Mouse (Mus musculus): ENCODE data around the gene Nav2. TPM values are rescaled to one million over a fixed set of nuclear protein-coding genes. Genes with fewer than 3 reads are reported as not detected.
A peak's percentile ranks its signal among the peaks of the same experiment; 100 is the strongest.

Gene Nav2
- polyA plus RNA-seq, 1 experiment from 2014 or later = 22.4 TPM

DNA sequence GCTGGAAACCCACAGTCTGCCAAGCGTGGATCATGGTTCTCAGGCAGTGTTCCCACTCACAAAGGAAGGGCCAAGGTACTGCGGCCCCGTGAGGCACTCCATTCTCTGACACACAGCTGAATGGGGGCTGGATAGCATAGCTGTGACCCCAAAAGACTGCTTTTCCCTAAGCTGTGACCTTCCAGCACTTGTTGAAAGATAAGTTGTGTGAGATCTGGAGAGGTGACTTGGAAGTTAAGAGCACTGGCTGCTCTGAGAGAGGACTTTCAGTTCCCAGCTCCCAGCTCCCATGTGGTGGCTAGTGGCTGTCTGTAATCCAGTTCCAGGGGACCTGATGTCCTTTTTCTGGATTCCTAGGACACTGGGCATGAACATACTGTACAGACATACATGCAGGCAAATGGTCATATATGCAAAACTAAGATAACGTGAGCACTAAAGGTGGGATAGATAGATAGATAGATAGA is 588.9 kb downstream of the Nav2 start:
- Histone ChIP-seq H3K9ac (replicated peaks; ENCODE audit: low read depth) (no peak overlapping the region), H3K36me3 (ENCODE audit: insufficient read depth, low read length) (no peaks in the 10 kb centered on the region), H3K4me1 (ENCODE audit: insufficient read depth, low read depth, low read length) (0 out of 2 replicates have a peak, but pooled peaks cover 3% of the 10 kb centered on the region), H3K27me3 (replicated peaks; ENCODE audit: insufficient read depth, low read length) (no peaks in the 10 kb centered on the region), H3K4me2 (replicated peaks; ENCODE audit: low read depth, low read length) (no peak overlapping the region), H3K9me3 (ENCODE audit: low read length) (no peaks in the 10 kb centered on the region), H3K4me3 (ENCODE audit: low read depth, low read length) (no peak overlapping the region), H3K27ac (ENCODE audit: low read length) (0 out of 2 replicates have a peak overlapping the region, but pooled peaks have one; percentile 69)
- no peak for TF ChIP-seq EP300 (IDR thresholded peaks at IDR 0.05)
- no peak for TF ChIP-seq CTCF (IDR thresholded peaks at IDR 0.05)
- WGBS = 47% methylated on average over 4 of the region's 4 CpGs
- ATAC-seq = no peak
- DNase-seq (ENCODE audit: low spot score) = no peak

GRCm38 (mm10) chr7:49499598-49499997 is 591.1 kb downstream of the Nav2 start:
- Histone ChIP-seq H3K36me3 (ENCODE audit: insufficient read depth, low read length) (no peaks in the 10 kb centered on the region), H3K27ac (ENCODE audit: low read length) (no peak overlapping the region), H3K4me3 (ENCODE audit: low read depth, low read length) (no peak overlapping the region), H3K9me3 (ENCODE audit: low read length) (no peaks in the 10 kb centered on the region), H3K4me1 (ENCODE audit: insufficient read depth, low read depth, low read length) (0 out of 2 replicates have a peak, but pooled peaks cover 3% of the 10 kb centered on the region), H3K27me3 (replicated peaks; ENCODE audit: insufficient read depth, low read length) (no peaks in the 10 kb centered on the region), H3K9ac (replicated peaks; ENCODE audit: low read depth) (no peak overlapping the region), H3K4me2 (replicated peaks; ENCODE audit: low read depth, low read length) (no peak overlapping the region)
- no peak for TF ChIP-seq EP300 (IDR thresholded peaks at IDR 0.05)
- TF ChIP-seq CTCF (IDR thresholded peaks at IDR 0.05) = no peak
- DNase-seq (ENCODE audit: low spot score) = no peak
- over 99% methylated on average over 6 of the region's 6 CpGs for WGBS
- ATAC-seq = no peak

- TF ChIP-seq CTCF (IDR thresholded peaks at IDR 0.05) (no peak), EP300 (IDR thresholded peaks at IDR 0.05) (no peak)
- Histone ChIP-seq H3K27ac (ENCODE audit: low read length) (no peak overlapping the region), H3K36me3 (ENCODE audit: insufficient read depth, low read length) (no peaks in the 10 kb centered on the region), H3K27me3 (replicated peaks; ENCODE audit: insufficient read depth, low read length) (no peaks in the 10 kb centered on the region), H3K4me3 (ENCODE audit: low read depth, low read length) (no peak overlapping the region), H3K9ac (replicated peaks; ENCODE audit: low read depth) (no peak overlapping the region), H3K4me1 (ENCODE audit: insufficient read depth, low read depth, low read length) (0 out of 2 replicates have a peak, but pooled peaks cover 3% of the 10 kb centered on the region), H3K4me2 (replicated peaks; ENCODE audit: low read depth, low read length) (no peak overlapping the region), H3K9me3 (ENCODE audit: low read length) (no peaks in the 10 kb centered on the region)
- 94% methylated on average over 5 of the region's 5 CpGs for whole genome bisulfite sequencing
- DNase-seq (ENCODE audit: low spot score) (no peak), ATAC-seq (no peak)
Observed at GRCm38 (mm10) chr7:49500916-49501315, 592.4 kb downstream of the Nav2 start.

DNA sequence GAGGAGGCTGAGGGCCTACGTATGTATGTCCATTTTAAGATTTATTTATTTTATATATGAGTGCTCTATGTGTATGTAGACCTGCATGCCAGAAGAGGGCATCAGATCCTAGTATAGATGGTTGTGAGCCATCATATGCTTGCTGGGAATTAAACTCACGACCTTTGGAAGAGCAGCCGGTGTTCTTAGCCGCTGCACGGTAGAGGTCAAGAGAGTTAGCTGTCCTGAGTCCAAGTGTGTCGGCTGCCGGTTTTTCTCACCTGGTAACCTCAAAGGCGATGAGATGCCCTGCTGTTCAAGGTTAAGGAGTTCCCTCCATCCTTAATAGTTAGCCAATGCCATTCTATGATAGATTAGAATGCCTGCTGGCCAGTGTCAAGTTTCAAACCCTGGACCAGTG is 594.9 kb downstream of the Nav2 start:
- 53% methylated on average over 8 of the region's 8 CpGs for WGBS
- Histone ChIP-seq H3K9ac (replicated peaks; ENCODE audit: low read depth) (no peak overlapping the region), H3K4me3 (ENCODE audit: low read depth, low read length) (no peak overlapping the region), H3K27me3 (replicated peaks; ENCODE audit: insufficient read depth, low read length) (no peaks in the 10 kb centered on the region), H3K36me3 (ENCODE audit: insufficient read depth, low read length) (no peaks in the 10 kb centered on the region), H3K4me1 (ENCODE audit: insufficient read depth, low read depth, low read length) (no peaks in the 10 kb centered on the region), H3K27ac (ENCODE audit: low read length) (no peak overlapping the region), H3K9me3 (ENCODE audit: low read length) (no peaks in the 10 kb centered on the region), H3K4me2 (replicated peaks; ENCODE audit: low read depth, low read length) (no peak overlapping the region)
- ATAC-seq (no peak), DNase-seq (ENCODE audit: low spot score) (no peak)
- TF ChIP-seq EP300 (IDR thresholded peaks at IDR 0.05) (no peak), CTCF (IDR thresholded peaks at IDR 0.05) (peak; percentile 24; the same call in 1 of the 2 replicates)

DNA sequence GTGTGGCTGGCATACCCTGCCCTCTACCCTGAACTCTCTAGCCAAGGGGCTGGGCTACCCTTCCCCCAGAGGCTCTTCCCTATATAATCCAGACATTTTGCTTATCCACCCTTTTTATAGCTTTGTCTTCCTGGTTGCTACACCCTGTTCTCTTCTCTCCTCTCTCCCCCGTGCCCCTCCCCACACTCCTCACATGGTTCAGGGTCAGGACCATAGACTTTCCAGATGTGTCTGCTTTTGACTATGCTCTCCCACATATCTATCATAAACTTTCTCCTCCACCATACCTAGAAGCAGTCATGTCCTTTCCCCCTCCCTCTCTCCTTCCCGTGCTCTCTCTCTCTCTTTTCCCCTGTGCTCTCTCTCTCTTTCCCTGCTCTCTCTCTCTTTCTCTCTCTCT is 595.4 kb downstream of the Nav2 start:
- no peak overlapping the region for H3K27ac ChIP-seq (ENCODE audit: low read length)
- TF ChIP-seq CTCF (IDR thresholded peaks at IDR 0.05) = no peak
- no peak for TF ChIP-seq EP300 (IDR thresholded peaks at IDR 0.05)
- ATAC-seq (no peak), DNase-seq (ENCODE audit: low spot score) (no peak)
- no peaks in the 10 kb centered on the region for H3K36me3 ChIP-seq (ENCODE audit: insufficient read depth, low read length)
- no peak overlapping the region for H3K9ac ChIP-seq (replicated peaks; ENCODE audit: low read depth)
- no peaks in the 10 kb centered on the region for H3K9me3 ChIP-seq (ENCODE audit: low read length)
- no peaks in the 10 kb centered on the region for H3K4me1 ChIP-seq (ENCODE audit: insufficient read depth, low read depth, low read length)
- H3K27me3 ChIP-seq (replicated peaks; ENCODE audit: insufficient read depth, low read length) = no peaks in the 10 kb centered on the region
- no peak overlapping the region for H3K4me2 ChIP-seq (replicated peaks; ENCODE audit: low read depth, low read length)
- H3K4me3 ChIP-seq (ENCODE audit: low read depth, low read length) = no peak overlapping the region
- WGBS = 50% methylated on average over 2 of the region's 2 CpGs

DNA sequence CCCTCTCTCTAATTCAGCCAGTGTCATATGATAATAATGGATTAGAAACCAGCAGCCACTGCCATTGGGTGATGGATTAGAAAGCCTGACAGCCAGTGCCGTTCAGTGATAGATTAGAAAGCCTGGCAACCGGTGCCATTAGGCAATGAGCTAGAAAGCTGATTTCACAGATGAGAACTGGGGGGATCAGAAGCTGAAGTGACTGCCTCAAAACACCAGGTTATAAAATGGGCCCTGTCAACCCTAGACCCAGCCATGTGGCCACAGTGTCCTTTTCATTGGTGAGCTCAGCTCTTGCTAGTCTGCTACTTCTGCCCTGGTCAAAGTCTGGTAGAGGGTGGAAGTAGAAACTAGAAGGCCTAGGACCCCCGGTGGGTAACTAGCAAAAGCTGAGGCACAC is 595.8 kb downstream of the Nav2 start:
- no peak overlapping the region for H3K9ac ChIP-seq (replicated peaks; ENCODE audit: low read depth)
- no peak overlapping the region for H3K27ac ChIP-seq (ENCODE audit: low read length)
- ATAC-seq (no peak), DNase-seq (ENCODE audit: low spot score) (no peak)
- no peak overlapping the region for H3K4me2 ChIP-seq (replicated peaks; ENCODE audit: low read depth, low read length)
- no peaks in the 10 kb centered on the region for H3K4me1 ChIP-seq (ENCODE audit: insufficient read depth, low read depth, low read length)
- no peak overlapping the region for H3K4me3 ChIP-seq (ENCODE audit: low read depth, low read length)
- no peaks in the 10 kb centered on the region for H3K27me3 ChIP-seq (replicated peaks; ENCODE audit: insufficient read depth, low read length)
- TF ChIP-seq CTCF (IDR thresholded peaks at IDR 0.05) (no peak), EP300 (IDR thresholded peaks at IDR 0.05) (no peak)
- H3K9me3 ChIP-seq (ENCODE audit: low read length) = no peaks in the 10 kb centered on the region
- WGBS = 21% methylated on average over 3 of the region's 3 CpGs
- H3K36me3 ChIP-seq (ENCODE audit: insufficient read depth, low read length) = no peaks in the 10 kb centered on the region

DNA sequence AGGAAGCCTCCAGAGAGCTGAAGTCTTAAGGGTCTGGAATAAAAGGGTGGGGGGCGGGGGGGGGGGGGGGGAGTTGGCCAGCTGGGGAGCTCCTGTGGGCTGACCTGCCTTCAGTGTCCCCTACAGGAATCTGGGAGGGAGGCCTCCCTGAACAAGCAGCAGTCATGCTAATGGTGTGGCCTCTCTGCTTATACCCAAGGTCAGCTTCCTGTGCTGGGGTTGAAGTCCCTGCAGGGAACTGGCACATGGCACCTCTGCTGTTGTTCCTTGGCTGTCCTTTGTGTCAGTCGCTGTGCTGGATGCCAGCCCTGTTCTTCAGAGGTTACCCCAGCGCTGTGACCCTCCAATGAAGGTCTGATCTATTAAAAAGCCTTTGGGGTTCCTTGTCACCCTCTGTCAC is 596.5 kb downstream of the Nav2 start:
- H3K9ac ChIP-seq (replicated peaks; ENCODE audit: low read depth) = no peak overlapping the region
- no peak overlapping the region for H3K27ac ChIP-seq (ENCODE audit: low read length)
- 64% methylated on average over 2 of the region's 3 CpGs for WGBS
- no peaks in the 10 kb centered on the region for H3K36me3 ChIP-seq (ENCODE audit: insufficient read depth, low read length)
- ATAC-seq (no peak), DNase-seq (ENCODE audit: low spot score) (no peak)
- H3K4me1 ChIP-seq (ENCODE audit: insufficient read depth, low read depth, low read length) = no peaks in the 10 kb centered on the region
- no peak for TF ChIP-seq EP300 (IDR thresholded peaks at IDR 0.05)
- TF ChIP-seq CTCF (IDR thresholded peaks at IDR 0.05) = no peak
- no peaks in the 10 kb centered on the region for H3K27me3 ChIP-seq (replicated peaks; ENCODE audit: insufficient read depth, low read length)
- H3K9me3 ChIP-seq (ENCODE audit: low read length) = no peaks in the 10 kb centered on the region
- H3K4me2 ChIP-seq (replicated peaks; ENCODE audit: low read depth, low read length) = no peak overlapping the region
- no peak overlapping the region for H3K4me3 ChIP-seq (ENCODE audit: low read depth, low read length)

Data from lung, postnatal 0 days (tissue).